Mouse (Mus musculus) cortical plate, adult 2 months (tissue): ENCODE data around the gene Sfn. TPM values are rescaled to one million over a fixed set of nuclear protein-coding genes. Genes with fewer than 3 reads are reported as not detected.

Experiments
- H3K27ac ChIP-seq: fragments of 200-500 bp; 2 replicates; pipeline ENCODE4 v1.5.1; 2012; ENCODE audit warnings: low read length, control low read depth, inconsistent platforms; ENCODE audit not compliant: insufficient read depth
- H3K4me1 ChIP-seq: fragments of 200-500 bp; 2 replicates; pipeline ENCODE4 v1.6.1; 2011; ENCODE audit warnings: low read length; ENCODE audit not compliant: control insufficient read depth, insufficient read depth
- H3K4me3 ChIP-seq: fragments of 200-500 bp; 2 replicates; pipeline ENCODE4 v1.5.1; 2011; ENCODE audit warnings: mild to moderate bottlenecking, low read length, control low read depth; ENCODE audit not compliant: insufficient read depth
- CTCF ChIP-seq: fragments of 200-500 bp; IDR thresholded peaks from 2 replicates; pipeline ENCODE4 v1.5.1; 2011; ENCODE audit warnings: mild to moderate bottlenecking, control low read depth, low read length; ENCODE audit not compliant: insufficient read depth; ENCODE audit errors: extremely low read depth
- POLR2A ChIP-seq: fragments of 200-500 bp; IDR thresholded peaks from 2 replicates; pipeline ENCODE4 v1.6.1; 2011; ENCODE audit warnings: mild to moderate bottlenecking, low read length, control low read depth; ENCODE audit not compliant: insufficient read depth; ENCODE audit errors: extremely low read depth
- polyA plus RNA-seq: library from polyadenylated mRNA; depleted of rRNA; stranded (reverse); fragments of >200 nt; gene quantifications from 2 replicates; pipeline ENCODE4 v1.2.3, GENCODE M21; 2012; rRNA removed

The Sfn gene
- polyA plus RNA-seq, 1 experiment = 2.6 TPM

- Histone ChIP-seq H3K27ac (no peak overlapping the region), H3K4me1 (no peaks in the 10 kb centered on the region), H3K4me3 (no peak overlapping the region)
- no peak for TF ChIP-seq CTCF
- no peak for TF ChIP-seq POLR2A
Measured at GRCm38 (mm10) chr4:133567251-133567650, 34.7 kb downstream of the Sfn start.

GRCm38 (mm10) chr4:133563123-133563571, 38.8 kb downstream of the Sfn start:
- no peak for TF ChIP-seq POLR2A
- TF ChIP-seq CTCF = no peak
- Histone ChIP-seq H3K27ac (no peak overlapping the region), H3K4me1 (no peaks in the 10 kb centered on the region), H3K4me3 (no peak overlapping the region)

GRCm38 (mm10) chr4:133561622-133562021, 40.3 kb downstream of the Sfn start:
- no peak for TF ChIP-seq POLR2A
- no peak for TF ChIP-seq CTCF
- Histone ChIP-seq H3K27ac (no peak overlapping the region), H3K4me1 (no peaks in the 10 kb centered on the region), H3K4me3 (no peak overlapping the region)

- Histone ChIP-seq H3K4me3 (no peak overlapping the region), H3K27ac (no peak overlapping the region), H3K4me1 (no peaks in the 10 kb centered on the region)
- no peak for TF ChIP-seq CTCF
- TF ChIP-seq POLR2A = no peak
Measured at GRCm38 (mm10) chr4:133559846-133560245, 42.1 kb downstream of the Sfn start.

- Histone ChIP-seq H3K4me1 (no peaks in the 10 kb centered on the region), H3K27ac (no peak overlapping the region), H3K4me3 (no peak overlapping the region)
- TF ChIP-seq POLR2A (no peak), CTCF (no peak)
Measured at GRCm38 (mm10) chr4:133557041-133557717, 44.8 kb downstream of the Sfn start.

- Histone ChIP-seq H3K4me3 (no peak overlapping the region), H3K27ac (no peak overlapping the region), H3K4me1 (no peaks in the 10 kb centered on the region)
- TF ChIP-seq POLR2A (no peak), CTCF (no peak)
Measured at GRCm38 (mm10) chr4:133553448-133554330, 48.3 kb downstream of the Sfn start.

GRCm38 (mm10) chr4:133552768-133553447, 49.1 kb downstream of the Sfn start, which contains the start of gene Nr0b2:
Gene Nr0b2 (plus strand): TSS chr4:133553376.
- no peak for TF ChIP-seq POLR2A
- TF ChIP-seq CTCF = no peak
- Histone ChIP-seq H3K4me3 (no peak within 1 kb of the TSS), H3K27ac (no peak within 1 kb of the TSS), H3K4me1 (no peaks in the 10 kb centered on the region)

- TF ChIP-seq POLR2A = no peak
- TF ChIP-seq CTCF = no peak
- Histone ChIP-seq H3K27ac (no peak overlapping the region), H3K4me3 (no peak overlapping the region), H3K4me1 (no peaks in the 10 kb centered on the region)
Measured at GRCm38 (mm10) chr4:133552029-133552428, 49.9 kb downstream of the Sfn start.

Other genes starting within 250 kb of the Sfn start
- gene Wdtc1, start 248.7 kb downstream of the Sfn start, polyA plus RNA-seq = 46.6 and 49.1 TPM in 2 replicates
- gene Slc9a1, start 232.5 kb downstream of the Sfn start, polyA plus RNA-seq = 35.2 and 36.1 TPM in 2 replicates
- gene Tent5b, start 122.0 kb downstream of the Sfn start, polyA plus RNA-seq = 0.04 and 0.06 TPM in 2 replicates
- gene Trnp1, start 103.6 kb downstream of the Sfn start, polyA plus RNA-seq = 119 and 128 TPM in 2 replicates
- 0.08 and 0.13 TPM in 2 replicates for gene Kdf1, start 83.2 kb downstream of the Sfn start, polyA plus RNA-seq
- 184 and 202 TPM in 2 replicates for gene Nudc, start 56.2 kb downstream of the Sfn start, polyA plus RNA-seq
- not detected in 2 replicates for gene Nr0b2, start 48.8 kb downstream of the Sfn start, polyA plus RNA-seq
- gene Gpatch3, start 27.4 kb downstream of the Sfn start, polyA plus RNA-seq = 6.3 and 7.6 TPM in 2 replicates
- gene Gpn2, start 17.8 kb downstream of the Sfn start, polyA plus RNA-seq = 19.4 and 22.2 TPM in 2 replicates
- 36.8 and 38.4 TPM in 2 replicates for gene Zdhhc18, start 48.0 kb upstream of the Sfn start, polyA plus RNA-seq
- gene Pigv, start 70.5 kb upstream of the Sfn start, polyA plus RNA-seq = 6.6 and 7.4 TPM in 2 replicates
- 44.3 and 45.1 TPM in 2 replicates for gene Arid1a, start 154.6 kb upstream of the Sfn start, polyA plus RNA-seq